Mouse (Mus musculus): ENCODE measurements around the gene 1700007K13Rik. TPM values are rescaled to one million over a fixed set of nuclear protein-coding genes. Genes with fewer than 3 reads are reported as not detected.
"Not testable (repeated sequence)": the region's sequence is repeated elsewhere in the genome, so short reads cannot be mapped to it uniquely, and the experiment has no call there.

The 1700007K13Rik gene
- total RNA-seq, 2 experiments from 2014 or later, result 1.9 to 2.4 TPM

GRCm38 (mm10) chr2:28495801-28496595, 29.9 kb upstream of the 1700007K13Rik start:
- no peak for TF ChIP-seq CTCF (conservative IDR thresholded peaks at IDR 0.05)
- Histone ChIP-seq H3K4me3 (no peak overlapping the region), H3K27ac (no peak overlapping the region)
- no peak for DNase-seq (ENCODE audit: low spot score in 2 of 2)

- Histone ChIP-seq H3K27ac (no peak overlapping the region), H3K4me3 (no peak overlapping the region)
- peak; percentile 80 for TF ChIP-seq CTCF (conservative IDR thresholded peaks at IDR 0.05)
- no peak for DNase-seq (ENCODE audit: low spot score in 2 of 2)
These were observed 29.1 kb upstream of the 1700007K13Rik start for GRCm38 (mm10) chr2:28495207-28495756.

GRCm38 (mm10) chr2:28494521-28494920, 28.4 kb upstream of the 1700007K13Rik start:
- H3K27ac ChIP-seq, result no peak overlapping the region
- no peak overlapping the region for H3K4me3 ChIP-seq
- DNase-seq (ENCODE audit: low spot score in 2 of 2), result no peak
- no peak for TF ChIP-seq CTCF (conservative IDR thresholded peaks at IDR 0.05)

- Histone ChIP-seq H3K4me3 (no peak overlapping the region), H3K27ac (no peak overlapping the region)
- no peak for TF ChIP-seq CTCF (conservative IDR thresholded peaks at IDR 0.05)
- no peak for DNase-seq (ENCODE audit: low spot score in 2 of 2)
These were observed 17.7 kb upstream of the 1700007K13Rik start for GRCm38 (mm10) chr2:28483861-28484260.

GRCm38 (mm10) chr2:28479208-28480204, 13.4 kb upstream of the 1700007K13Rik start:
- no peak overlapping the region for H3K4me3 ChIP-seq
- TF ChIP-seq CTCF (conservative IDR thresholded peaks at IDR 0.05), result no peak
- no peak for DNase-seq (ENCODE audit: low spot score in 2 of 2)
- H3K27ac ChIP-seq, result no peak overlapping the region

GRCm38 (mm10) chr2:28477993-28478392, 11.9 kb upstream of the 1700007K13Rik start:
- H3K27ac ChIP-seq; H3K4me3 ChIP-seq; DNase-seq (ENCODE audit: low spot score in 2 of 2): not testable (repeated sequence)

- DNase-seq (ENCODE audit: low spot score in 2 of 2); H3K27ac ChIP-seq; H3K4me3 ChIP-seq: not testable (repeated sequence)
These were observed 5.9 kb upstream of the 1700007K13Rik start for GRCm38 (mm10) chr2:28472011-28472410.

- no peak for TF ChIP-seq CTCF (conservative IDR thresholded peaks at IDR 0.05)
- no peak for DNase-seq (ENCODE audit: low spot score in 2 of 2)
- no peak overlapping the region for H3K4me3 ChIP-seq
- H3K27ac ChIP-seq, result no peak overlapping the region
These were observed 4.5 kb upstream of the 1700007K13Rik start for GRCm38 (mm10) chr2:28470591-28470990.

- TF ChIP-seq CTCF (conservative IDR thresholded peaks at IDR 0.05), result no peak
- DNase-seq (ENCODE audit: low spot score in 2 of 2), result no peak
- no peak overlapping the region for H3K4me3 ChIP-seq
- no peak overlapping the region for H3K27ac ChIP-seq
These were observed 3.3 kb upstream of the 1700007K13Rik start for GRCm38 (mm10) chr2:28469461-28469860.

GRCm38 (mm10) chr2:28468486-28469225, 2.5 kb upstream of the 1700007K13Rik start:
- Histone ChIP-seq H3K4me3 (peak overlapping the region; percentile 93), H3K27ac (peak overlapping the region; percentile 93)
- no peak for DNase-seq (ENCODE audit: low spot score in 2 of 2)
- TF ChIP-seq CTCF (conservative IDR thresholded peaks at IDR 0.05), result no peak

- peak within 1 kb of the TSS; percentile 93 for H3K4me3 ChIP-seq
- DNase-seq (ENCODE audit: low spot score in 2 of 2), result peak; percentile 79 to 90
- TF ChIP-seq CTCF (conservative IDR thresholded peaks at IDR 0.05), result peak; percentile 90
- peak within 1 kb of the TSS; percentile 93 for H3K27ac ChIP-seq
These were observed 1.8 kb upstream of the 1700007K13Rik start, which contains the start of gene Mrps2 for GRCm38 (mm10) chr2:28467860-28468485. Mrps2 (plus strand) TSS chr2:28468066.

- TF ChIP-seq CTCF (conservative IDR thresholded peaks at IDR 0.05), result no peak
- Histone ChIP-seq H3K27ac (no peak overlapping the region), H3K4me3 (no peak overlapping the region)
- DNase-seq (ENCODE audit: low spot score in 2 of 2), result no peak
These were observed 1.2 kb downstream of the 1700007K13Rik start for GRCm38 (mm10) chr2:28464919-28465318.

Measured in layer of hippocampus, adult 2 months (tissue).